Comparison of ENCODE assay signal across 9 mouse cellular contexts in the genomic region with DNA sequence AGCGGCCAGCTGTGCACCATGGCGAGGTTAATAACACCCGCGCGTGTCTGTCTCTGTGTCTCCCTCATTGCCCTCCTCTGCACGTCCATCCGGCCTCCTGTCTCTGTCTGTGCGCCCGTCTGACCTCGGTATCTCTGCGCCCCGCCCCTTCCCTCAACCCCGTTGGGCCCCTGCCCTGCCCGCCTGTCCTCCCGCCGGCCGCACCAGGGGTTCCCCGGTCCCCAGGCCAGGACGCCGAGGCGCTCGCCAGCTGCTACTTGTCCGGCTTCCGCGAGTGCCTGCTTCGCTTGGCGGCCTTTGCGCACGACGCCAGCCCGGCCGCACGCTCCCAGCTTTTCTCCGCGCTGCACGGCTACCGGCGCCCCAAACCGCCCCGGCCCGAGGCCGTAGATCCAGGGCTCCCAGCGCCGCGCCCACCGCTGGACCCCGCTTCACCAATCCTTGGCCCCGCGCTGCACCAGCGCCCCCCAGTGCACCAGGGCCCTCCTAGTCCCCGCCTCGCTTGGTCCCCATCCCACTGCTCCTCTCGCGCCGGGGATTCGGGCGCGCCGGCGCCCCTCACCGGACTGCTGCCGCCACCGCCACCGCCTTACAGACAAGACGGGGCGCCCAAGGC. TPM values are rescaled to one million over a fixed set of nuclear protein-coding genes. Genes with fewer than 3 reads are reported as not detected.
DNase-seq lines count a peak whose midpoint lies in the region; ATAC-seq and TF ChIP-seq lines count a peak whose summit lies in the region.
"Had no signal": no experiment of that assay in that cellular context is flagged by ENCODE, and none has a peak within 500 bp of the region (broad histone marks: within the 10 kb centered on the region; RNA-seq: fewer than 3 reads in every experiment).

A gene (minus strand): TSS at position 254 of the 616 bp plus-strand sequence.

- H3K4me1 ChIP-seq in forebrain, embryonic 12.5 days, result peaks cover 53% of the 10 kb centered on the region
- peaks cover 30% of the 10 kb centered on the region for H3K4me1 ChIP-seq in heart, postnatal 0 days (ENCODE audit: control insufficient read depth, insufficient read depth)
- H3K4me1 ChIP-seq in lung, adult 2 months (ENCODE audit: control insufficient read depth, insufficient read depth, low read length), result peaks cover 9% of the 10 kb centered on the region; the same call in 1 of the 2 replicates
- H3K4me1 ChIP-seq in thymus, adult 2 months (replicated peaks; ENCODE audit: control insufficient read depth, insufficient read depth, low read length), result peaks cover 47% of the 10 kb centered on the region

- WGBS in forebrain, embryonic 12.5 days, result under 1% methylated on average over 66 of the region's 66 CpGs
- WGBS in heart, postnatal 0 days, result under 1% methylated on average over 64 of the region's 66 CpGs
- under 1% methylated on average over 62 of the region's 66 CpGs for WGBS in lung, adult 2 months
- WGBS in thymus, adult 2 months, result under 1% methylated on average over 64 of the region's 66 CpGs

- peak; percentile 73 for TF ChIP-seq CTCF in heart, postnatal 0 days (IDR thresholded peaks at IDR 0.05; ENCODE audit: low read depth)
- peak; percentile 29; the same call in 1 of the 2 replicates for TF ChIP-seq CTCF in lung, adult 2 months (IDR thresholded peaks at IDR 0.05; ENCODE audit: insufficient read depth, low read length)
- TF ChIP-seq CTCF in thymus, adult 2 months (IDR thresholded peaks at IDR 0.05; ENCODE audit: borderline replicate concordance, control insufficient read depth, extremely low read depth, insufficient read depth, low read length, poor library complexity), result peak; percentile 61; the same call in 1 of the 2 replicates

- H3K36me3 ChIP-seq in forebrain, embryonic 12.5 days (replicated peaks), result no peaks in the 10 kb centered on the region
- no peaks in the 10 kb centered on the region for H3K36me3 ChIP-seq in heart, postnatal 0 days (replicated peaks; ENCODE audit: control insufficient read depth, insufficient read depth, low read length)
- no peaks in the 10 kb centered on the region for H3K36me3 ChIP-seq in thymus, adult 2 months (ENCODE audit: control insufficient read depth, insufficient read depth, low read length)

- H3K4me3 ChIP-seq in forebrain, embryonic 12.5 days (replicated peaks), result peak within 1 kb of the TSS; percentile 80
- peak within 1 kb of the TSS; percentile 68 for H3K4me3 ChIP-seq in heart, postnatal 0 days (ENCODE audit: low read depth, low read length)
- peak within 1 kb of the TSS; percentile 74 for H3K4me3 ChIP-seq in lung, adult 2 months (replicated peaks; ENCODE audit: extremely low read depth, low read depth, low read length)
- H3K4me3 ChIP-seq in thymus, adult 2 months (ENCODE audit: control insufficient read depth, insufficient read depth, low read length), result peak within 1 kb of the TSS; percentile 77

- DNase-seq in CD8-positive naive resting alpha-beta T cell, adult 2 months (ENCODE audit: low read depth in 2 of 2, low spot score in 2 of 2), result peak; percentile 60
- DNase-seq in brain, adult 2 months (ENCODE audit: low read depth, low spot score), result peak; percentile 92
- peak; percentile 84 for DNase-seq in heart, postnatal 0 days (ENCODE audit: low spot score)
- peak; percentile 92 for DNase-seq in layer of hippocampus, adult 11-12 months (ENCODE audit: low spot score)
- DNase-seq in lung, adult 2 months, result peak; percentile 87
- peak; percentile 81 for DNase-seq in thymus, adult 2 months

- peak; percentile 72 for ATAC-seq in forebrain, embryonic 12.5 days (ENCODE audit: low FRiP score)
- peak; percentile 71 for ATAC-seq in heart, postnatal 0 days (ENCODE audit: insufficient read depth, low read depth)
- ATAC-seq in neutrophil, adult 5-6 weeks (ENCODE audit: extremely low read depth, insufficient number of reproducible peaks, low FRiP score, poor library complexity, severe bottlenecking), result peak; percentile 13; the same call in 1 of the 2 replicates

- peak within 1 kb of the TSS; percentile 77 for H3K9ac ChIP-seq in forebrain, embryonic 12.5 days
- peak within 1 kb of the TSS; percentile 60 for H3K9ac ChIP-seq in heart, postnatal 0 days (replicated peaks; ENCODE audit: low read depth, low read length)

- H3K9me3 ChIP-seq in forebrain, embryonic 12.5 days, result no peaks in the 10 kb centered on the region
- H3K9me3 ChIP-seq in heart, postnatal 0 days (replicated peaks; ENCODE audit: control insufficient read depth, low read length), result no peaks in the 10 kb centered on the region

- no peak; the same call in 1 of the 2 replicates for TF ChIP-seq POLR2A in lung, adult 2 months (IDR thresholded peaks at IDR 0.05; ENCODE audit: borderline replicate concordance, extremely low read depth, low read depth, low read length)
- TF ChIP-seq POLR2A in thymus, adult 2 months (IDR thresholded peaks at IDR 0.05; ENCODE audit: control insufficient read depth, extremely low read depth, insufficient read depth, low read length, poor library complexity), result no peak

- H3K27me3 ChIP-seq in forebrain, embryonic 12.5 days, result peaks cover 34% of the 10 kb centered on the region
- no peaks in the 10 kb centered on the region for H3K27me3 ChIP-seq in heart, postnatal 0 days (ENCODE audit: control insufficient read depth, insufficient read depth, low read length)
- H3K27me3 ChIP-seq in thymus, adult 2 months (ENCODE audit: control insufficient read depth, insufficient read depth, low read length), result peaks cover 13% of the 10 kb centered on the region

- H3K4me2 ChIP-seq in forebrain, embryonic 12.5 days, result peak within 1 kb of the TSS; percentile 91
- peak within 1 kb of the TSS; percentile 90 for H3K4me2 ChIP-seq in heart, postnatal 0 days (ENCODE audit: low read depth, low read length)

- peak; percentile 41; the same call in 1 of the 2 replicates for TF ChIP-seq EP300 in heart, postnatal 0 days (IDR thresholded peaks at IDR 0.05; ENCODE audit: low read depth)

- H3K27ac ChIP-seq in forebrain, embryonic 12.5 days, result peak within 1 kb of the TSS; percentile 86
- H3K27ac ChIP-seq in heart, postnatal 0 days (ENCODE audit: low read depth), result peak within 1 kb of the TSS; percentile 90
- H3K27ac ChIP-seq in thymus, adult 2 months (ENCODE audit: control insufficient read depth, insufficient read depth, low read length), result no peak within 1 kb of the TSS

RNA-seq across cellular contexts. Expression of the gene that starts here (rescaled TPM):
- polyA plus RNA-seq in forebrain, embryonic 12.5 days (2016; fragmentation: Nextera tagmentation; extraction: Ambion mirVana), result 0.11 TPM in 1 of 2 replicates, not detected in the other
- 0.66 TPM in 1 of 2 replicates, not detected in the other for total RNA-seq in heart, postnatal 0 days (2014; rRNA removed; ENCODE audit: low replicate concordance)
- polyA plus RNA-seq in heart, postnatal 0 days (2015; fragmentation: Nextera tagmentation; extraction: Ambion mirVana), result 0.30 and 0.49 TPM in 2 replicates
- polyA plus RNA-seq in lung, adult 2 months (2012; rRNA removed), result 1.1 and 1.2 TPM in 2 replicates
- total RNA-seq in neutrophil, adult 5-6 weeks (2017), result 0.23 and 0.74 TPM in 2 replicates
- polyA plus RNA-seq in thymus, adult 2 months (2012; rRNA removed), result 0.65 and 1.3 TPM in 2 replicates
- total RNA-seq: hematopoietic stem cell, adult 5-6 weeks had no signal

Comparison
In these comparisons a context has a peak if more than half of its experiments do, and no peak if none do; other contexts are left out.
1. Peak in ATAC-seq, H3K4me3 ChIP-seq, H3K27ac ChIP-seq, H3K9ac ChIP-seq and H3K4me2 ChIP-seq in forebrain, embryonic 12.5 days; RNA of the gene not detected or under 1 TPM.
2. Peak in DNase-seq, ATAC-seq, H3K4me3 ChIP-seq, H3K27ac ChIP-seq, H3K9ac ChIP-seq and H3K4me2 ChIP-seq in heart, postnatal 0 days; RNA of the gene not detected or under 1 TPM.
3. Peak in ATAC-seq in neutrophil, adult 5-6 weeks; RNA of the gene not detected or under 1 TPM.
4. ATAC-seq: peak in every context shown above with its lines; median percentile 72 in forebrain, embryonic 12.5 days; 71 in heart, postnatal 0 days; 13 in neutrophil, adult 5-6 weeks.